Mouse (Mus musculus): ENCODE data around the gene Use1.
"Not testable (repeated sequence)": the region's sequence is repeated elsewhere in the genome, so short reads cannot be mapped to it uniquely, and the experiment has no call there.

Use1 gene

GRCm38 (mm10) chr8:71366771-71367528, at the start of gene Use1:
TSS of gene Use1 (plus strand) at chr8:71366848.
- in situ Hi-C loops (cut with MboI, MseI) = loop anchor here (5.0 kb wide), 1 partner anchor 95 kb away; the partner anchor contains the start of genes Haus8 and Myo9b

- in situ Hi-C loops (cut with MboI, MseI) = not testable (repeated sequence)
These were observed 48.0 kb upstream of the Use1 start for GRCm38 (mm10) chr8:71318610-71319009.

DNA sequence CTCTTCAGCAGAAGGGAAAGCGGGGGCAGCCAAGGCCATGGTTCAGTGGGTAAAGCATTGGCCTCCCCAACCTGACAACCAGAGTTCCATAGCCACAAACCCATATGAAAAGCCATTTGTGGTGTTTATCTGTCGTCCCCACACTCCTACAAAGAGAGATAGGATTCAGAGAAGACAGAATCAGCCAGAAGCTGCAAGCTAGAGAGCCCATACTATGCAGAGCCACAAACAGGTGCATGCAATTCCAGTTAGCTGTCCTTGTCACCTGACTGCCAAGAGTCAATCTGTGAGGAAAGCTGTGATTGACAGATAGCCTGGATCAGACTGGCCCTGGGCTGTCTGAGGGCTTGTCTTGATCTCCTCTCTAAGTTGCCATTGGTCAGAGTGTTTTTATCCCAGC, 46.9 kb upstream of the Use1 start:
- in situ Hi-C loops (cut with MboI, MseI) = not testable (repeated sequence)

- in situ Hi-C loops (cut with MboI, MseI) = no loop called here
These were observed 43.7 kb upstream of the Use1 start for GRCm38 (mm10) chr8:71322939-71323338.

GRCm38 (mm10) chr8:71324848-71325247, 41.8 kb upstream of the Use1 start:
- in situ Hi-C loops (cut with MboI, MseI) = no loop called here

GRCm38 (mm10) chr8:71337834-71338233, 28.8 kb upstream of the Use1 start:
- in situ Hi-C loops (cut with MboI, MseI) = not testable (repeated sequence)

DNA sequence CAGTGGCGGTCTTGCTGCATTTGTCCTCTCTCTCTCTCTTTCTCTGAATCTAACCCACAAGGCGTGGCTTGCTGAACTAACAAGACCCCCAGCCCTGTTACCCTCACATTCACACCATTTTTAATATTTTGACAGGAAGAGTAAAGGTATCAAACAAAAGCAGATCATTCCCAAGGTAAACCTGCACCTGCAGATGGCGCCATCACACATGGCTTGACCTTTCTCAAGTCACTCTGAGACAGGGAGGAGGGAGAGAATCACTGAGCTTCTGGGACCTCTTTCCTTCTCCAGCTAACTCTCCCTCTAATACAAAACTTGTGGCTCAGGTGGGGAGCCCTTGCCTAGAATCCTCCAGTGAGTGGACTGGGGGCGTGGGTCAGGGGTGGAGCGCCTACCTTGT, 26.0 kb upstream of the Use1 start:
- in situ Hi-C loops (cut with MboI, MseI) = no loop called here

- in situ Hi-C loops (cut with MboI, MseI) = no loop called here
These were observed 20.1 kb upstream of the Use1 start for GRCm38 (mm10) chr8:71346581-71346980.

- in situ Hi-C loops (cut with MboI, MseI) = no loop called here
These were observed 15.5 kb upstream of the Use1 start for GRCm38 (mm10) chr8:71351117-71351516.

DNA sequence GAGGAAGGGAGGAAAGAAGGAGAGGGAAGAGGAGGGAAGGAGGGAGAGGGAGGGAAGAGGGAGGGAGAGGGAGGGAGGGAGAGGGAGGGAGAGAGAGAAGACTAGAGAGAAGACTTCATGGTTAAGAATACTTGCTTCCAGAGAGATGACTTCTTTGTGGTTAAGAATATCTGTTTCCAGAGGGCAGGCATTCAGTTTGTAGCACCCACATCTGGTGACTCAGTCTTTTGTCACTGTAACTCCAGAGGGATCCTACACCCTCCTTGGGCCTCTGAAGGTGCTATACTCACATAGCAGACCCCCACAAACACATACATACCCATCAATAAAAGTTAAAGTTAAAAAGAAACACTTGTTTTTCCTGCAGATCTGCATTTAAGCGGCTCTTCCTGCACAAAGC, 15.1 kb upstream of the Use1 start:
- in situ Hi-C loops (cut with MboI, MseI) = no loop called here

DNA sequence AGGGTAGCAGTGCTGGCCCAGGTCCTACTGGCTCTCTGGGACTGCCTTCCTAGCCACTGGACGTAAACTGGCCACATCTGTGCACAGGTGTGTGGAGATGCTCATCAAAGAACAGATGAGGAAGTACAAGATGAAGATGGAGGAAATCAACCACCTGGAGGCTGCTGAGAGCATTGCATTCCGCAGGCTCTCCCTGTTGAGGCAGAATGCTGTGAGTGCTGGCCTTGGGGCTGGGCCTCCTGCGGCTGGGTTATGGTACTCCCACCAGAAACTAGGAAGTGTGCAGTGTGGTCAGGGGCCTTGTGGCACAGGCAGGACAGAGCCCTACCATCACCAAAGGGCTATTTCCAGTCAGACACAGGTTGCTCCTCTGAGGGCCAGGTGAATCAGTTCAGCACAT, 8.6 kb upstream of the Use1 start:
- in situ Hi-C loops (cut with MboI, MseI) = no loop called here

DNA sequence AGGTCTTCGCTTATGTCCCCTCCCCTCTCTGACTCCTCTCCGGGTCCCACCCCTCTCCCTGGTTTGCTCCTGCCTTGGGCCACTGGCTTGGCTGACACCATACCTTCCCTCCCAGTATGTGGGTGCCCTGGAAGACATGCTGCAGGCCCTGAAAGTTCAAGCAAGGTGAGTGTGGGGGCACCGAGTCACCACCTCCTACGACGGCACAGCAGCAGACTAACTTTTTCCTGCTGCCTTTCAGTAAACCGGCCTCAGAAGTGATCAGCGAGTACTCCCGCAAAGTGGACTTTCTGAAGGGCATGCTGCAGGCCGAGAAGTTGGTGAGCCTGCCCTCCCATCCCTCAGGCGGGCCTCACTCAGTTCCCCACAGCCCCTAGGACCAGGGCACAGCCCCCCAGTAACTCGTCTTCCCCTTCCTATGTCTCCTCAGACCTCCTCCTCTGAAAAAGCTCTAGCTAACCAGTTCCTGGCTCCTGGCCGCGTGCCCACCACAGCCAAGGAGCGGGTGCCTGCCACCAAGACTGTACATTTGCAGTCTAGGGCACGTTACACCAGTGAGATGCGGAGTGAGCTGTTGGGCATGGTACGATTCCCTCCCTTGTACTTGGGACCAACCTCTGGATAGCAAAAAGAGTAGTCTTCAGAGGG, 1.0 kb downstream of the Use1 start:
- in situ Hi-C loops (cut with MboI, MseI) = loop anchor here (5.0 kb wide), 1 partner anchor 95 kb away; the partner anchor contains the start of genes Haus8 and Myo9b

DNA sequence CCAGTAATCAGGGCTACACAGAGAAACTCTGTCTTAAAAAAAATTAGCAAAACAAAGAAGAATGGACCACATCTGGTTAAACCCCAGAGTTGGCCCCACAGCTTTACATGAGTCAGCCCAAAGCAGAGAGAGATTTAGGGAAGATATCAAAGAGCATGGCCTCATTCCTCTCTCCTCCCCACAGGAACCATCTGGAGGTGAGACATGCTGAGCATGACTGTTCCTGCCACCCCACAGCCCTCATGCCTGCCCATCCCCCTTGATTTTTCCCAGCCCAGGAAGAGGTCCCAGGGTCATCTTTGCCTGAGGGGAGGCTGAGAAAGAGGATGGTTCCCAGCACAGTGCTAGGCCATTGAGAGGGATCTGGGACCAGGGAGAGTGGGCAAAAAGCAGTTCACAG, 1.7 kb downstream of the Use1 start:
- in situ Hi-C loops (cut with MboI, MseI) = loop anchor here (5.0 kb wide), 1 partner anchor 96 kb away; the partner anchor contains the start of genes Haus8 and Myo9b

- in situ Hi-C loops (cut with MboI, MseI) = loop anchor here (5.0 kb wide), 1 partner anchor 97 kb away; the partner anchor contains the start of genes Haus8 and Myo9b
These were observed 2.5 kb downstream of the Use1 start for GRCm38 (mm10) chr8:71369040-71369718.

GRCm38 (mm10) chr8:71370711-71371235, 4.1 kb downstream of the Use1 start:
- in situ Hi-C loops (cut with MboI, MseI) = loop anchor here (5.0 kb wide), 2 partner anchors 37 to 87 kb away; partner anchors contain the start of gene Ankle1

DNA sequence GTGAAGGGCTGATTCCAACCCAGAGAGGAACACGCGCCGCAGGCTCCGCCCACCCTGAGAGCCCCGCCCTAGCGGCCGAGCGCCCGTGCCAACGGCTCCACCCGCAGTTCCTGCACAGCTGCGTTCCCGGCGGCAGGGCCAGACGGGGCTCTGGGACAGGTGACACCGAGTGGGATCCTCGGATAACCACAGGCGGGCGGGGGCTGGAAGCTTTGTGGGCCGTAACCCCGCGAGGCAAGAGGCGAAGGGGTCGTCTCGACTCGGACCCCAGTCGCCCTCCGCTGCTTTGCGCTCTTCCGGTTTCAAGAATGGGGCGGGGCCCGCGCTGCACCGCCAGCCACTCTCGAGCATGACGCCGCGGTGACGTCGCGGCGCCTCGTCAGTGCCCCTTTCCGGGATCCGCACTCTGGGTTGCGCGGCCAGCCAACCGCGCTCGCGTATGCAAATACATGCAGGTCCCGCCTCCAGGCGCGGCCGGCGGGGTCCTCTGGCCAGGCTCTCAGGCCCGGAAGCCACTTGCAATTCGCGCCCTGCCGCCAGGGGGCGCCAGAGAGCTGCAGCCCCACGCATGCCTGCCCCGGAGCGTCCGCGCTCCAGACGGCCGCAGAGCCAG, 4.7 kb downstream of the Use1 start, which contains the start of gene Ocel1:
Ocel1 (plus strand) TSS at position 63 of the 613 bp plus-strand sequence.
- in situ Hi-C loops (cut with MboI, MseI) = loop anchor here (5.0 kb wide), 2 partner anchors 36 to 86 kb away; partner anchors contain the start of gene Ankle1

- in situ Hi-C loops (cut with MboI, MseI) = loop anchor here (5.0 kb wide), 2 partner anchors 35 to 85 kb away; partner anchors contain the start of gene Ankle1
These were observed 5.8 kb downstream of the Use1 start for GRCm38 (mm10) chr8:71372427-71372826.

GRCm38 (mm10) chr8:71373000-71373399, 6.4 kb downstream of the Use1 start:
- in situ Hi-C loops (cut with MboI, MseI) = loop anchor here (5.0 kb wide), 2 partner anchors 34 to 84 kb away; partner anchors contain the start of gene Ankle1

- in situ Hi-C loops (cut with MboI, MseI) = loop anchor here (5.0 kb wide), 2 partner anchors 33 to 83 kb away; partner anchors contain the start of gene Ankle1
These were observed 8.1 kb downstream of the Use1 start for GRCm38 (mm10) chr8:71374616-71375206.

GRCm38 (mm10) chr8:71375581-71376422, 9.2 kb downstream of the Use1 start:
- in situ Hi-C loops (cut with MboI, MseI) = no loop called here
